Mouse (Mus musculus) cerebellum, adult 2 months (tissue): ENCODE measurements around the gene Amdhd2.

Source experiments
- CTCF ChIP-seq: fragments of 200-500 bp; IDR thresholded peaks from 2 replicates; pipeline ENCODE4 v1.5.1; 2011; ENCODE audit warnings: low read depth, mild to moderate bottlenecking, control low read depth, low read length, moderate library complexity, borderline replicate concordance; ENCODE audit not compliant: insufficient read depth
- POLR2A ChIP-seq: fragments of 200-500 bp; IDR thresholded peaks from 2 replicates; pipeline ENCODE4 v1.6.1; 2011; ENCODE audit warnings: low read length, control low read depth, borderline replicate concordance; ENCODE audit not compliant: insufficient read depth

DNA sequence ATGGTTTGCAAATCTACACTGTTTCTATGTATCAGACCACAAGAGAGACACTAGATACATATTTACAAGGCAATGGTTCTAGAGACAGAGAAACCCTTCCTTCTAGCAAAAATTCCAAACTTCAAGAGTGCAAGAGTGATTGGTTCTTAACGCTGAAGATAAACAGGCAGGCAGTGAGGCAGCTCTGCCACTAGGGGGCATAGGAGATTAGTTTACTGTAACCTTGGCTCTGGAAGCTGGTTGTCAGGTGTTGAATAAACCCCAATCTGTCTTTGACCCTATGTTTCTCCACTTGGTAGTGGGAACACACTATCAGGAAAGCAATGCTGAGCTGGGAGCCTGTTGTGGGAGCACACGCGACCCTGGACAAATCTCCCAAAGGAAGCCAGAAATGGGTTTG lies 9.9 kb upstream of the Amdhd2 start:
- TF ChIP-seq CTCF (peak; percentile 85), POLR2A (no peak)
